Mouse (Mus musculus): ENCODE measurements around the gene Il17a. TPM values are rescaled to one million over a fixed set of nuclear protein-coding genes. Genes with fewer than 3 reads are reported as not detected.

The Il17a gene
- polyA plus RNA-seq (2017; shearing (Covaris generic)), result under 1 TPM in 1 of 2 experiments, not detected in 1; 0.29 TPM

DNA sequence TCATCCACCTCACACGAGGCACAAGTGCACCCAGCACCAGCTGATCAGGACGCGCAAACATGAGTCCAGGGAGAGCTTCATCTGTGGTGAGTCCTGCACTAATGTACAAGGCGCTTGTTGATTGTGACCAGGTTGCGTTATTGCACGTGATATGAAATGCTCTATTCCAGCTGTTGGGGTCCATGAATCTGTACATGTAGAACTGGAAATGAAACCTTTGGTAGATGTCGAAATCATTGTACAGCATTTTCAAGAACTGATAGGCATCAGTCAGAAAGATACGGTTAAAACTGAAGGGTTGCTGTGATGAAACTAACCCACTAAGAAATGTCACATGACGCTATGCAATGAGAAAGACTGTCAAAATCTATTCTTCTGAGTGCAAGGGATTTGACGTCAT, at the start of gene Il17a:
Gene Il17a, plus strand, starts transcription at position 3 of the 400 bp plus-strand sequence.

Other genes with a start within 250 kb of the Il17a start
- gene Pkhd1, start 112.8 kb upstream of the Il17a start, polyA plus RNA-seq (2017; shearing (Covaris generic)), result under 1 TPM; 0.02 to 0.16 TPM
- gene Il17f, start 59.7 kb downstream of the Il17a start, polyA plus RNA-seq (2017; shearing (Covaris generic)), result 1 to 10 TPM in 1 of 2 experiments, not detected in 1; 1.0 TPM
- 10 to 100 TPM; 67.7 to 80.0 TPM for gene Mcm3, start 89.4 kb downstream of the Il17a start, polyA plus RNA-seq (2017; shearing (Covaris generic))
- gene Paqr8, start 159.7 kb downstream of the Il17a start, polyA plus RNA-seq (2017; shearing (Covaris generic)), result 10 to 100 TPM in 1 of 2 experiments, 1 to 10 TPM in 1; 2.6 to 10.3 TPM
- gene Efhc1, start 220.7 kb downstream of the Il17a start, polyA plus RNA-seq (2017; shearing (Covaris generic)), result under 1 TPM; 0.18 to 0.36 TPM